Mouse (Mus musculus): ENCODE measurements around the gene Rnf224. TPM values are rescaled to one million over a fixed set of nuclear protein-coding genes. Genes with fewer than 3 reads are reported as not detected.

Gene Rnf224
- not detected in 2 replicates for polyA plus RNA-seq (2014; fragmentation: Nextera tagmentation; extraction: Ambion mirVana)

DNA sequence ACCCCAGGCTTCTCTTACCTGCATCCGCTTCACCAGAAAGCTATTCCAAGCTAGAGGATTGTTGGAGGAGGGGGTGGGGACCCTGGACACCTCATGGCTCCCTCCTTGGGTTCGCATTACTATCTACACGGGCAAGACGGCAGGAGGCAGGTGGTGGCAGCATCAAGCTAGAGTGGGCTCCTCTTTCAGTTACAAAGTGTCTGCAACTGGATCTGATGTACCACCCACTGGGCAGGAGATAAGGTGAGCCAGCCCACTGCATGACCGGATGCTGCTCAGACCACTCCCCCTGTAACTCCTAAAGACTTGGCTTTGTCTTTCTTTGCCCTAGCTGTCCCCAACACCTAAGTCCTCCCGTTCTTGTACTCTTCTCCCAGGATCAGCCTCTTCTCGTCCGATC is at the start of gene Rnf224:
TSS of gene Rnf224 (minus strand) at position 174 of the 400 bp plus-strand sequence.
- ATAC-seq (replicated peaks; ENCODE audit: low FRiP score, low TSS enrichment, low read depth) (no peak), DNase-seq (ENCODE audit: low spot score) (no peak)
- H3K9me3 ChIP-seq (ENCODE audit: control insufficient read depth, low read length): no peaks in the 10 kb centered on the region
- H3K4me3 ChIP-seq (ENCODE audit: low read depth, low read length): no peak within 1 kb of the TSS
- H3K4me2 ChIP-seq (ENCODE audit: low read length): no peak within 1 kb of the TSS
- no peak within 1 kb of the TSS for H3K27ac ChIP-seq (ENCODE audit: low read depth)
- H3K27me3 ChIP-seq (replicated peaks; ENCODE audit: control insufficient read depth, insufficient read depth, low read length): peaks cover 7% of the 10 kb centered on the region
- no peak within 1 kb of the TSS for H3K9ac ChIP-seq (ENCODE audit: low read length)
- no peaks in the 10 kb centered on the region for H3K36me3 ChIP-seq (ENCODE audit: control insufficient read depth, insufficient read depth, low read length)
- peaks cover 6% of the 10 kb centered on the region; the same call in 1 of the 2 replicates for H3K4me1 ChIP-seq (replicated peaks; ENCODE audit: control insufficient read depth, insufficient read depth, low read length)
- 31% methylated on average over 8 of the region's 8 CpGs for WGBS

DNA sequence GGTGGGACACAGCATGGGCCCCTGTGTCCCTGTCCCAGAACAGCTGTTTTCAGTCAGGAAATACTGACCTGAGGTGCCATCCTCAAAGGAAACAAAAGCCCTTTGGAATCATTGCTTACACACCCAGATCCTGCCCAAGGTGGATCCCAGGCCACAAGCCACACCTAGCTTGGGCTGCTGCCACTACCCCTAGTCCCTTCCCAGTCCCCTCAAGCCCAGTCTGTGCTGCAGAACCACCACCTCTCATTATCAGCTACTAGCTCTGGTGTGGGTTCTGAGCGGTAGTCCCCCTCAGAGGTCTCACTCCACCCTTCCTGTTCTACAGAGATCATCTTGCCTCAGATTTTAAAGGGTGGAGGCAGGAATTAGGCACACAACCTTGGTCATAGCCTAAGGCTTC is 49.7 kb upstream of the Rnf224 start:
- H3K9ac ChIP-seq (ENCODE audit: low read length): no peak overlapping the region
- H3K4me2 ChIP-seq (ENCODE audit: low read length): no peak overlapping the region
- H3K9me3 ChIP-seq (ENCODE audit: control insufficient read depth, low read length): no peaks in the 10 kb centered on the region
- WGBS: 79% methylated on average over 1 of the region's 1 CpGs
- ATAC-seq (replicated peaks; ENCODE audit: low FRiP score, low TSS enrichment, low read depth) (no peak), DNase-seq (ENCODE audit: low spot score) (no peak)
- H3K4me3 ChIP-seq (ENCODE audit: low read depth, low read length): no peak overlapping the region
- H3K36me3 ChIP-seq (ENCODE audit: control insufficient read depth, insufficient read depth, low read length): peaks cover 45% of the 10 kb centered on the region
- peak overlapping the region; percentile 2; the same call in 1 of the 2 replicates for H3K27ac ChIP-seq (ENCODE audit: low read depth)
- peaks cover 36% of the 10 kb centered on the region for H3K27me3 ChIP-seq (replicated peaks; ENCODE audit: control insufficient read depth, insufficient read depth, low read length)
- no peaks in the 10 kb centered on the region for H3K4me1 ChIP-seq (replicated peaks; ENCODE audit: control insufficient read depth, insufficient read depth, low read length)

DNA sequence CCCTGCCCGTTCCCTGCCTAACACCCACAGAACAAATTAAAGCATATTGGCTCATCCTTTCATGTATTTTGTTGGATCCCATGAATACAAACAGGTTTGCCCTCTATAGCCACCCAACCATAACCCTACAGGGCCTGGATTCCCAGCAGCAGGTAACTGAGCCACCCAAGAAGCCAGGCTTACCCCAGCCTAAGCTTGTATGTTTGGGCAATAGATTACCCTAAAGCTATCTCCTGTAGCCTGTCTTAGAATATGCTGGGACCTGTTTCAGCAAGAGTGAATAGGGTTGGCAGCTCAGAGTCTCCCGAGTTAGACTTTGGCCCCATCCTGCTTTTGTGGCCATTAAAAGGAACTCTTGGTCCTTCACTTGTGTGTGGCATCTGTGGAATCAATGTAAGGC is 49.0 kb upstream of the Rnf224 start:
- no peak overlapping the region for H3K4me2 ChIP-seq (ENCODE audit: low read length)
- peaks cover 28% of the 10 kb centered on the region for H3K27me3 ChIP-seq (replicated peaks; ENCODE audit: control insufficient read depth, insufficient read depth, low read length)
- no peaks in the 10 kb centered on the region for H3K4me1 ChIP-seq (replicated peaks; ENCODE audit: control insufficient read depth, insufficient read depth, low read length)
- H3K9ac ChIP-seq (ENCODE audit: low read length): no peak overlapping the region
- no peak for ATAC-seq (replicated peaks; ENCODE audit: low FRiP score, low TSS enrichment, low read depth)
- H3K9me3 ChIP-seq (ENCODE audit: control insufficient read depth, low read length): no peaks in the 10 kb centered on the region
- DNase-seq (ENCODE audit: low spot score): no peak
- 87% methylated on average over 2 of the region's 2 CpGs for WGBS
- no peak overlapping the region for H3K27ac ChIP-seq (ENCODE audit: low read depth)
- no peak overlapping the region for H3K4me3 ChIP-seq (ENCODE audit: low read depth, low read length)
- H3K36me3 ChIP-seq (ENCODE audit: control insufficient read depth, insufficient read depth, low read length): peaks cover 52% of the 10 kb centered on the region

DNA sequence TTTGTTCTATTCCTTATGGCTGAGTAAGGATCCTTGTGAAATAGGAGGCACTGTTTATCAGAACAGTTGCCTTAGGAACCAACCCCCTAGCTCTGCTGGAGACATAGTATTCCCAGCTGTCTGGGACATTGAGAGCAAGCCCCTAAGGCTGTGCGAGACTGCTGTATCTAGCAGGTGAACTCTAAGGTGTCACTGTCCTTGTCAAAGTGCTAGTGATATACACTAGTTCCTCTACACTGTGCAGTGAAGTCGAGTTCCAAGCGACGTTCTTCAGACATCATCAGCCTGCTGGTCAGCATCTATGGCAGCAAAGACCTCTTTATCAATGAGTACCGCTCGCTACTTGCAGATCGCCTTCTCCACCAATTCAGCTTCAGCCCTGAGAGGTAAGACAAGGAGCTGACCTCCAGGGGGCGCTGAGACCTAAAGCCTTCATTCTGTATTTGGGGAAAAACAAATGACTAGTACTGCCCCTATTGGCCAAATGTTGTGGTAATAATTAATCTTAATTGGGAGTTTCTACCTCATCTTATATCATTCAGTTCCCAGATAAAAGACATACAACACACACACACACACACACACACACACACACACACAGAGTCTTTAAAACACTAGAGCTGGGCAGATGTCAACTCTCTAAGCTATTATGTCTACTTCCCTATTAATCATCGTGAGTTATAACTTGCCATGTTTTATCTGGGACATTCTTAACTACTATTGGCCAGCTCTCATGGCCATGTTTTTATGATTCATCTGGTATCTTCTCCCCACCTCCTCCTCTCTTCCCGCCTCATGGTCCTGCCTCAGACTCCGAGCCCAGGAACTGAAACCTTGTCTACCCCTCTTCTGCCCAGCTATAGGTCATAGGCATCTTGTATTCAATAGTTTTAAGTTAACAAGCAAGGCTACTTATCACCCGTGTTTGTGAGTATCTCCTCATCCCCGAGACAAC is 42.6 kb upstream of the Rnf224 start:
- no peaks in the 10 kb centered on the region for H3K27me3 ChIP-seq (replicated peaks; ENCODE audit: control insufficient read depth, insufficient read depth, low read length)
- H3K27ac ChIP-seq (ENCODE audit: low read depth): no peak overlapping the region
- H3K36me3 ChIP-seq (ENCODE audit: control insufficient read depth, insufficient read depth, low read length): peaks cover 95% of the 10 kb centered on the region
- 65% methylated on average over 13 of the region's 13 CpGs for WGBS
- H3K9me3 ChIP-seq (ENCODE audit: control insufficient read depth, low read length): no peaks in the 10 kb centered on the region
- no peak overlapping the region for H3K4me2 ChIP-seq (ENCODE audit: low read length)
- no peak overlapping the region for H3K9ac ChIP-seq (ENCODE audit: low read length)
- DNase-seq (ENCODE audit: low spot score) (peak; percentile 93), ATAC-seq (replicated peaks; ENCODE audit: low FRiP score, low TSS enrichment, low read depth) (no peak)
- H3K4me3 ChIP-seq (ENCODE audit: low read depth, low read length): no peak overlapping the region
- no peaks in the 10 kb centered on the region for H3K4me1 ChIP-seq (replicated peaks; ENCODE audit: control insufficient read depth, insufficient read depth, low read length)

DNA sequence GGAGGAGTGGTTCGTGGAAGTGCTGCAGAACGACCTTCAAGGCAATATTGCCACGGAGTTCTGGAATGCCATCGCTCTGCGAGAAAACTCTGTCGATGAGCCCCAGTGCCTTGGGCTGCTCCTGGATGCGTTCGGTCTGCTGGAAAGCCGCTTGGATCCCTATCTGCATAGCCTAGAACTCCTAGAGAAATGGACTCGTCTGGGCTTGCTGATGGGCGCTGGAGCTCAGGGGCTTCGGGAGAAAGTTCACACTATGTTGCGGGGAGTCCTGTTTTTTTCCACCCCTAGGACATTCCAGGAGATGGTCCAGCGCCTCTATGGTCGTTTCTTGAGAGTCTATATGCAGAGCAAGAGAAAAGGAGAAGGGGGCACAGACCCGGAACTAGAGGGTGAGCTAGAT is 36.4 kb upstream of the Rnf224 start:
- Histone ChIP-seq H3K9me3 (ENCODE audit: control insufficient read depth, low read length) (no peaks in the 10 kb centered on the region), H3K4me2 (ENCODE audit: low read length) (peak overlapping the region; percentile 98), H3K4me1 (replicated peaks; ENCODE audit: control insufficient read depth, insufficient read depth, low read length) (peaks cover 24% of the 10 kb centered on the region), H3K27me3 (replicated peaks; ENCODE audit: control insufficient read depth, insufficient read depth, low read length) (no peaks in the 10 kb centered on the region), H3K27ac (ENCODE audit: low read depth) (peak overlapping the region; percentile 20; the same call in 1 of the 2 replicates), H3K36me3 (ENCODE audit: control insufficient read depth, insufficient read depth, low read length) (peaks cover 71% of the 10 kb centered on the region), H3K9ac (ENCODE audit: low read length) (peak overlapping the region; percentile 83), H3K4me3 (ENCODE audit: low read depth, low read length) (peak overlapping the region; percentile 91)
- DNase-seq (ENCODE audit: low spot score): no peak
- 33% methylated on average over 16 of the region's 16 CpGs for WGBS
- no peak for ATAC-seq (replicated peaks; ENCODE audit: low FRiP score, low TSS enrichment, low read depth)

DNA sequence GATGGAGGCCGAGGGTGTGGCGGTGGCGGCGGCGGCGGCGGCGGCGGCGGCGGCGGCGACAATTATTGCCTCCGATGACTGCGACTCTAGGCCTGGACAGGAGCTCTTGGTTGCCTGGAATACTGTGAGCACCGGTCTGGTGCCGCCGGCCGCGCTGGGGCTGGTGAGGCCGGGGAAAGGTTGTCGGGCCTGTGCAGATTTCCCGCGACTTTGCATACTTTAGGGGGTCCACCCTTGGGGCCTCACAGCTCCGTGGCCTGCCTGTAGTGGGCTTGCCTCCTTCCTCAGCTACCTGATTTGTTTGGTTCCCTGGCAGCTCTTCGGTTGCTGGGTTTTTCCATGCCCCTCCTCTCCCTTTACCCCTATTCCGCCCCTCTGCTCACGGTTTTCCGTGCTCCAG is 35.9 kb upstream of the Rnf224 start:
- H3K27me3 ChIP-seq (replicated peaks; ENCODE audit: control insufficient read depth, insufficient read depth, low read length): no peaks in the 10 kb centered on the region
- ATAC-seq (replicated peaks; ENCODE audit: low FRiP score, low TSS enrichment, low read depth) (peak; percentile 77), DNase-seq (ENCODE audit: low spot score) (no peak)
- H3K4me1 ChIP-seq (replicated peaks; ENCODE audit: control insufficient read depth, insufficient read depth, low read length): peaks cover 24% of the 10 kb centered on the region
- peak overlapping the region; percentile 83 for H3K9ac ChIP-seq (ENCODE audit: low read length)
- H3K9me3 ChIP-seq (ENCODE audit: control insufficient read depth, low read length): no peaks in the 10 kb centered on the region
- H3K36me3 ChIP-seq (ENCODE audit: control insufficient read depth, insufficient read depth, low read length): peaks cover 66% of the 10 kb centered on the region
- peak overlapping the region; percentile 20; the same call in 1 of the 2 replicates for H3K27ac ChIP-seq (ENCODE audit: low read depth)
- peak overlapping the region; percentile 91 for H3K4me3 ChIP-seq (ENCODE audit: low read depth, low read length)
- WGBS: under 1% methylated on average over 29 of the region's 29 CpGs
- peak overlapping the region; percentile 98 for H3K4me2 ChIP-seq (ENCODE audit: low read length)

DNA sequence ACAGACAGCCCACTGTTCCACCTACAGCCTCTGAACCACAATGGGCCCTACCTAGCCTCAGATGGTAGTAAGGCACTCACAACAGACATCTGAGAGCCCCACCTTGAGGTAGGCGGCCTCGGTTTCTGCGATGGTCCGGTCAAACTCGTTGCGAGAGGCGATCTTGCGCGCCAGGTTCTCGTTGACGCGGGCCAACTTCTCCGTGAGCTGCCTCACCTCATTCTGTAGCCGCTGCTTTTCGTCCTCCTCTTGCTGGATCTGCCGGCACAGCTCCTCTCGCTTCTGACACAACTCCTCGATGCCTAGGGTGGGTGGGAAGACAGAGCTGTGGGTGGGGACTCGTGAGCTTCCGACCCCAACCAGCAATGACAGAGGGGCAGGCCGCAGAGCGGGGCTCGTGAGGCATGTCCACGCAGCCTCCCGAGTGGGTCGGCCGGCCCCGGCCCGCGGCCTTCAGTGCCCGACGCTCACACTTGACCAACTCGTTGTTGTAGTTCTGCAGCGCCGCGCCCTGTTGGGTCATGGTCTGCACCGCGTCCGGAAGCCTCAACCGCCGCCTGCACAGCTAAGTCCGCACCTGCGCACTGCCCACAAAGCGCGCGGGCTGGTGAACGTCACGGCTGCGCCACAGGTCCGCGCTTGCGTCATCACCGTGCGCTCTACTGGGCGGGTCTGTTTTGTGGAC is 35.4 kb upstream of the Rnf224 start, which contains the start of the genes Ssna1 and Anapc2:
TSS of gene Ssna1 (minus strand) at position 612 of the 685 bp plus-strand sequence.
TSS of gene Anapc2 (plus strand) at position 652 of the 685 bp plus-strand sequence.
- Histone ChIP-seq H3K27ac (ENCODE audit: low read depth) (peak within 1 kb of the TSS; percentile 70), H3K36me3 (ENCODE audit: control insufficient read depth, insufficient read depth, low read length) (peaks cover 61% of the 10 kb centered on the region), H3K9ac (ENCODE audit: low read length) (peak within 1 kb of the TSS; percentile 83), H3K4me2 (ENCODE audit: low read length) (peak within 1 kb of the TSS; percentile 98), H3K4me3 (ENCODE audit: low read depth, low read length) (peak within 1 kb of the TSS; percentile 91), H3K4me1 (replicated peaks; ENCODE audit: control insufficient read depth, insufficient read depth, low read length) (peaks cover 25% of the 10 kb centered on the region), H3K27me3 (replicated peaks; ENCODE audit: control insufficient read depth, insufficient read depth, low read length) (no peaks in the 10 kb centered on the region), H3K9me3 (ENCODE audit: control insufficient read depth, low read length) (no peaks in the 10 kb centered on the region)
- ATAC-seq (replicated peaks; ENCODE audit: low FRiP score, low TSS enrichment, low read depth): peak; percentile 96
- peak; percentile 100 for DNase-seq (ENCODE audit: low spot score)
- under 1% methylated on average over 47 of the region's 55 CpGs for WGBS

DNA sequence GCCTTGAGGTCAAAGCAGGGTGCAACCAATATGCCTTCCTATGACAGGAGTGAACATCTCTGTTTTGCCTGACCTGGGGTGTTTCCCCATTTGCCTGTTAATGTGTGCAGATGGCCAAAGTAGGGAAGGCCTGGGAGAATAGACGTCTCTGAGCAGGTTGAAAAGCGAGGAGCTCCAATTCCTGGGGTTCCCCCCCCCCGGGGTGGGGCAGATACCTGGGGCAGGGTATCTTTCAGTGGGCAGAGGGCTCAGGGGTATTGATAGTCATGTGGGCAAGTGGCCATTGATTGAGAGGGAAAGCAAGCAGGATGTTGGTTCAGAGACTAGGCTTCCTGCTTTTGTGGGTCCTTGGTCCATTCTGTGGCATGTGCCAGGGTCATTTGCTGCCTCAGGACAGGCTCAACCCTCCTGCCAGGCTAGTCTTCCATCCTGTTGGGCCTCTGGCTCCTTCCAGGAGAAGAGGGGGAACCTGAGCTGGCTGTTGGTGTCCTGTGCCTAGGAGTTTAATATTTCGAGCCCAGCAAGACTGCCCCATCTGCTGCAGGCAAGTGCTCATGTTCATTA is 31.2 kb upstream of the Rnf224 start:
- Histone ChIP-seq H3K27me3 (replicated peaks; ENCODE audit: control insufficient read depth, insufficient read depth, low read length) (peaks cover 10% of the 10 kb centered on the region; the same call in 1 of the 2 replicates), H3K4me1 (replicated peaks; ENCODE audit: control insufficient read depth, insufficient read depth, low read length) (peaks cover 32% of the 10 kb centered on the region), H3K9ac (ENCODE audit: low read length) (0 out of 2 replicates have a peak overlapping the region, but pooled peaks have one; percentile 20), H3K36me3 (ENCODE audit: control insufficient read depth, insufficient read depth, low read length) (peaks cover 24% of the 10 kb centered on the region), H3K27ac (ENCODE audit: low read depth) (no peak overlapping the region), H3K4me2 (ENCODE audit: low read length) (no peak overlapping the region), H3K9me3 (ENCODE audit: control insufficient read depth, low read length) (no peaks in the 10 kb centered on the region), H3K4me3 (ENCODE audit: low read depth, low read length) (no peak overlapping the region)
- 67% methylated on average over 4 of the region's 4 CpGs for WGBS
- ATAC-seq (replicated peaks; ENCODE audit: low FRiP score, low TSS enrichment, low read depth) (no peak), DNase-seq (ENCODE audit: low spot score) (no peak)
